Mouse (Mus musculus): ENCODE results near the gene Klra2. TPM values are rescaled to one million over a fixed set of nuclear protein-coding genes. Genes with fewer than 3 reads are reported as not detected.

Klra2 gene
- total and polyA plus RNA-seq, 3 experiments: not detected

GRCm38 (mm10) chr6:131293916-131294315, 46.8 kb upstream of the Klra2 start:
- dilution Hi-C loops (cut with MboI; ENCODE audit: extremely low pct_ligation_motif_present, extremely low pct_unique_long_range_greater_than_20kb, low sequenced_read_pairs) (no loop called here), in situ Hi-C loops (cut with MboI; ENCODE audit: low pct_ligation_motif_present, low pct_unique_long_range_greater_than_20kb, low sequenced_read_pairs) (no loop called here)
- Histone ChIP-seq H3K79me2 (replicated peaks; ENCODE audit: control insufficient read depth, extremely low read depth, insufficient read depth, poor library complexity, severe bottlenecking) (peaks cover 2% of the 10 kb centered on the region; the same call in 1 of the 2 replicates), H3K27me3 (replicated peaks) (peaks cover 1% of the 10 kb centered on the region), H3K27ac (ENCODE audit: insufficient read depth, low read depth) (no peak overlapping the region), H3K9ac (ENCODE audit: insufficient read depth, low read depth) (peak overlapping the region; percentile 89; the same call in 1 of the 2 replicates), H3K4me2 (ENCODE audit: insufficient read depth, low read depth, poor library complexity, severe bottlenecking) (peak overlapping the region; percentile 7; the same call in 1 of the 2 replicates), H3K4me3 (replicated peaks in 1 of 3; ENCODE audit: low read depth in 2 of 3, low read length in 2 of 3, poor library complexity in 1 of 3) (peak overlapping the region in 2 of 3 experiments; percentile 74 to 86), H3K36me3 (replicated peaks in 1 of 2; ENCODE audit: control insufficient read depth in 1 of 2, insufficient read depth in 1 of 2, low read length in 1 of 2) (peaks cover 0 to 2% of the 10 kb centered on the region in 2 experiments), H3K9me3 (replicated peaks; ENCODE audit: low read length) (no peaks in the 10 kb centered on the region), H3K4me1 (ENCODE audit: control insufficient read depth in 1 of 2, insufficient read depth in 2 of 2) (peaks cover 3 to 8% of the 10 kb centered on the region in 2 experiments; a peak in 3 of 4 replicates)
- no peak for DNase-seq (ENCODE audit: extremely low read depth)
- TF ChIP-seq ELF1 (IDR thresholded peaks at IDR 0.05; ENCODE audit: low read depth, low read length) (0 out of 2 replicates have a peak, but pooled peaks have one; percentile 18), ETS1 (conservative IDR thresholded peaks at IDR 0.05; ENCODE audit: low read depth, low read length) (no peak)

- peak; percentile 65 for DNase-seq (ENCODE audit: extremely low read depth)
- no peaks in the 10 kb centered on the region for H3K27me3 ChIP-seq (replicated peaks)
- H3K9me3 ChIP-seq (replicated peaks; ENCODE audit: low read length): no peaks in the 10 kb centered on the region
- peaks cover 1 to 4% of the 10 kb centered on the region in 2 experiments for H3K36me3 ChIP-seq (replicated peaks in 1 of 2; ENCODE audit: control insufficient read depth in 1 of 2, insufficient read depth in 1 of 2, low read length in 1 of 2)
- peak within 1 kb of the TSS; percentile 77 for H3K4me2 ChIP-seq (ENCODE audit: insufficient read depth, low read depth, poor library complexity, severe bottlenecking)
- H3K79me2 ChIP-seq (replicated peaks; ENCODE audit: control insufficient read depth, extremely low read depth, insufficient read depth, poor library complexity, severe bottlenecking): peaks cover 2% of the 10 kb centered on the region; the same call in 1 of the 2 replicates
- peaks cover 3 to 8% of the 10 kb centered on the region in 2 experiments; a peak in 3 of 4 replicates for H3K4me1 ChIP-seq (ENCODE audit: control insufficient read depth in 1 of 2, insufficient read depth in 2 of 2)
- peak within 1 kb of the TSS; percentile 89 for H3K9ac ChIP-seq (ENCODE audit: insufficient read depth, low read depth)
- in situ Hi-C loops (cut with MboI; ENCODE audit: low pct_ligation_motif_present, low pct_unique_long_range_greater_than_20kb, low sequenced_read_pairs): no loop called here
- peak within 1 kb of the TSS; percentile 74 to 88 (median 86) for H3K4me3 ChIP-seq (replicated peaks in 1 of 3; ENCODE audit: low read depth in 2 of 3, low read length in 2 of 3, poor library complexity in 1 of 3)
- no peak within 1 kb of the TSS for H3K27ac ChIP-seq (ENCODE audit: insufficient read depth, low read depth)
- dilution Hi-C loops (cut with MboI; ENCODE audit: extremely low pct_ligation_motif_present, extremely low pct_unique_long_range_greater_than_20kb, low sequenced_read_pairs): no loop called here
- TF ChIP-seq UBTF (IDR thresholded peaks at IDR 0.05; ENCODE audit: low read depth, low read length) (no peak), RCOR1 (conservative IDR thresholded peaks at IDR 0.05; ENCODE audit: low read depth, low read length) (0 out of 2 replicates have a peak, but pooled peaks have one; percentile 35), TCF12 (IDR thresholded peaks at IDR 0.05; ENCODE audit: low read depth, low read length) (peak; percentile 55), MAX (IDR thresholded peaks at IDR 0.05; ENCODE audit: low read length) (peak; percentile 59; the same call in 1 of the 2 replicates), MAZ (IDR thresholded peaks at IDR 0.05; ENCODE audit: low read depth, low read length) (0 out of 2 replicates have a peak, but pooled peaks have one; percentile 58), TBP (conservative IDR thresholded peaks at IDR 0.05; ENCODE audit: low read depth, low read length) (no peak), RAD21 (IDR thresholded peaks at IDR 0.05; ENCODE audit: low read depth, low read length) (no peak), MYC (IDR thresholded peaks at IDR 0.05; ENCODE audit: low read depth, low read length) (peak; percentile 50; the same call in 1 of the 2 replicates), IRF4 (IDR thresholded peaks at IDR 0.05; ENCODE audit: low read depth, low read length) (peak; percentile 61), NRF1 (IDR thresholded peaks at IDR 0.05; ENCODE audit: low read depth, low read length) (no peak), MXI1 (IDR thresholded peaks at IDR 0.05; ENCODE audit: low read depth, low read length) (peak; percentile 93), JUN (IDR thresholded peaks at IDR 0.05; ENCODE audit: insufficient read depth, low read depth, low read length) (no peak), JUND (conservative IDR thresholded peaks at IDR 0.05; ENCODE audit: low read depth, low read length) (no peak), E2F4 (IDR thresholded peaks at IDR 0.05; ENCODE audit: insufficient replicate concordance, low read depth, low read length) (peak; percentile 71; the same call in 1 of the 2 replicates), USF1 (IDR thresholded peaks at IDR 0.05; ENCODE audit: low read depth, low read length) (no peak), SIN3A (IDR thresholded peaks at IDR 0.05; ENCODE audit: low read length) (peak; percentile 92), CTCF (conservative IDR thresholded peaks at IDR 0.05 in 1 of 2, IDR thresholded peaks at IDR 0.05 in 1 of 2; ENCODE audit: low read depth in 2 of 2, low read length in 2 of 2) (no peak), PAX5 (IDR thresholded peaks at IDR 0.05; ENCODE audit: low read length) (no peak), USF2 (conservative IDR thresholded peaks at IDR 0.05; ENCODE audit: low read depth, low read length) (no peak), CHD2 (IDR thresholded peaks at IDR 0.05; ENCODE audit: low read length) (no peak), HCFC1 (IDR thresholded peaks at IDR 0.05; ENCODE audit: low read depth, low read length) (peak; percentile 87), ETS1 (conservative IDR thresholded peaks at IDR 0.05; ENCODE audit: low read depth, low read length) (no peak; the same call in 1 of the 2 replicates), POLR2AphosphoS2 (IDR thresholded peaks at IDR 0.05; ENCODE audit: low read depth, low read length) (no peak), EP300 (IDR thresholded peaks at IDR 0.05; ENCODE audit: low read length) (no peak), MEF2A (IDR thresholded peaks at IDR 0.05; ENCODE audit: borderline replicate concordance, low read depth, low read length) (no peak), ZNF384 (IDR thresholded peaks at IDR 0.05; ENCODE audit: low read depth, low read length) (no peak), SMC3 (IDR thresholded peaks at IDR 0.05; ENCODE audit: low read depth, low read length) (no peak), KAT2A (IDR thresholded peaks at IDR 0.05; ENCODE audit: insufficient replicate concordance, low read length) (peak; percentile 60; the same call in 1 of the 2 replicates), BHLHE40 (IDR thresholded peaks at IDR 0.05; ENCODE audit: low read depth, low read length) (peak; percentile 37; the same call in 1 of the 2 replicates)
Measured at GRCm38 (mm10) chr6:131292991-131293788, 46.0 kb upstream of the Klra2 start, which contains the start of gene Magohb. TSS of gene Magohb (minus strand) at chr6:131293244.

Data from CH12.LX (cell line).